Mouse (Mus musculus): ENCODE data around the gene Clasrp.

GRCm38 (mm10) chr7:19635074-19635827 lies 31.0 kb upstream of the Clasrp start:
- TF ChIP-seq CTCF (IDR thresholded peaks at IDR 0.05; ENCODE audit: low read depth): no peak
- TF ChIP-seq EP300 (optimal IDR thresholded peaks at IDR 0.05): no peak
